Mouse (Mus musculus) kidney, adult 2 months (tissue): ENCODE data around the gene Rasl10b.

ENCODE experiments used
- CTCF ChIP-seq: fragments of 200-500 bp; conservative IDR thresholded peaks from 2 replicates; pipeline ENCODE4 v1.5.1; 2011; ENCODE audit warnings: low read depth, mild to moderate bottlenecking, control low read depth, low read length, moderate library complexity, mixed read lengths; ENCODE audit not compliant: insufficient read depth, insufficient read length
- POLR2A ChIP-seq: fragments of 200-500 bp; IDR thresholded peaks from one replicate; pipeline ENCODE4 v1.6.1; 2011; ENCODE audit warnings: low read depth, low read length, control low read depth

DNA sequence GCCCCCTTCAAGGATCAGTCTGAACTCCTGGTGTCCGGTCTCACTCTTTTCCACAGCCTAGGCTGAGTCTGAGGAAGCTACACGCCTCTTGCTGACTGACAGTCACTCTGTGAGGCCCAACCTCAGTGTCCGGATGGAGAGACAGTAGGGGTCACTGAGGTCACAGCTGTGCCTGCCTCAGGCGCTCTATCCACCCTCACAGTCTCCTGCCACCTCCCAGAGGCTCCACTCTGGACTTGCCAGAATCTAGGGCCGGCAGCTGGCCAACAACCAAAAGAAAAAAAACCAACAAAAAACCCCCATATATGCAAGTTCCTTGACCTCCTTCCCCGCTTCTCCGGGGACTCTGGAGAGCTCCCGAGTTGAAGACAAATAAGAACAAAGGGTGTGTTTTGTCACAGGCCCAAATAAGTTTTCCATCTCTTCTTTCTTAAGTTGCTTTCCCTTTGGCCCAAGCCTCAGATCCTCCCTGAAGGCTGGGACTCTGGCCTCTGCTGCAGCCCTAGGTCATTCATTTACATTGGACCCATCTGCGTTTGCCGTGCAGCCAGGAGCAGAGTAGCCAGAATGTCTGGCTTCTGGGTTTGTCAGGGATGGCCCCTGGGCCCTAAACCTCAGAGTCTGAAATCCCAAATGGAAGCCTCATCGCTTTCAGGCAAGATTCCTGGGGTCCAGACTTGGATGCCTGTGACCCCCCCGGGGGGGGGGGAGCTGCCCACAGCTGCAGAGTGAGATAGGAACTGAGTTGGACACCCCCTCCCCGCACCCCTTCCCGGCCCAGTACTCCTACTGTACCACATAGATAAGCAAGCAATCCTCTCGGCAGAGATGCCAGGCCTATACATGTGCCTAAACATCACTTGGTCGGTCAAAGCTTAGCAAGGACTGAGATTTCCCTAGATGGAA, 39.3 kb downstream of the Rasl10b start:
- no peak for TF ChIP-seq POLR2A
- TF ChIP-seq CTCF: no peak
